Mouse (Mus musculus): ENCODE measurements around the gene Slamf1. TPM values are rescaled to one million over a fixed set of nuclear protein-coding genes. Genes with fewer than 3 reads are reported as not detected.

Gene Slamf1
- 0.30 and 1.2 TPM in 2 replicates for polyA plus RNA-seq (2012; ENCODE audit: low replicate concordance)

GRCm38 (mm10) chr1:171766898-171767297 lies at the start of gene Slamf1:
Slamf1 (plus strand) TSS chr1:171767127.

GRCm38 (mm10) chr1:171839488-171839887 lies 72.6 kb downstream of the Slamf1 start, which contains the start of gene Cd84:
Cd84 (plus strand) TSS chr1:171839697.

Other genes starting within 250 kb of the Slamf1 start
- gene Itln1, start 231.8 kb upstream of the Slamf1 start, polyA plus RNA-seq (2012; ENCODE audit: low replicate concordance) = not detected in 2 replicates
- gene Cd244a, start 207.9 kb upstream of the Slamf1 start, polyA plus RNA-seq (2012; ENCODE audit: low replicate concordance) = 0.30 TPM in 1 of 2 replicates, not detected in the other
- 1.4 and 2.4 TPM in 2 replicates for gene Ly9, start 159.7 kb upstream of the Slamf1 start, polyA plus RNA-seq (2012; ENCODE audit: low replicate concordance)
- gene Slamf7, start 114.1 kb upstream of the Slamf1 start, polyA plus RNA-seq (2012; ENCODE audit: low replicate concordance) = 0.35 and 0.47 TPM in 2 replicates
- 0.25 and 1.9 TPM in 2 replicates for gene Cd48, start 85.1 kb upstream of the Slamf1 start, polyA plus RNA-seq (2012; ENCODE audit: low replicate concordance)
- 0.41 and 1.3 TPM in 2 replicates for gene Cd84, start 72.6 kb downstream of the Slamf1 start, polyA plus RNA-seq (2012; ENCODE audit: low replicate concordance)
- gene Gm10521, start 128.5 kb downstream of the Slamf1 start, polyA plus RNA-seq (2012; ENCODE audit: low replicate concordance) = 0.09 TPM in 1 of 2 replicates, not detected in the other
- gene Slamf6, start 150.4 kb downstream of the Slamf1 start, polyA plus RNA-seq (2012; ENCODE audit: low replicate concordance) = 0.90 and 3.1 TPM in 2 replicates

All from leukemia stem cell, adult 10-12 weeks (primary cell).